Mouse (Mus musculus) CH12.LX (cell line): Measurements from ENCODE around the gene Stambpl1. TPM values are rescaled to one million over a fixed set of nuclear protein-coding genes. Genes with fewer than 3 reads are reported as not detected.

ENCODE experiments used
- DNase-seq: peaks from one replicate; pipeline ENCODE4 v3.0.0-alpha.2; 2013; ENCODE audit errors: extremely low read depth
- H3K27ac ChIP-seq: 2 replicates; pipeline ENCODE4 v1.5.1; 2012; ENCODE audit warnings: low read depth, mild to moderate bottlenecking, control low read depth, moderate library complexity; ENCODE audit not compliant: insufficient read depth
- H3K27me3 ChIP-seq: replicated peaks from 2 replicates; pipeline ENCODE3; 2012; ENCODE audit warnings: inconsistent platforms
- H3K36me3 ChIP-seq, 2 experiments: replicated peaks in 1 of 2; 2 replicates each; pipeline versions ENCODE3 to v1.6.1; 2012; ENCODE audit warnings: inconsistent platforms in 1 of 2, low read length in 1 of 2, mild to moderate bottlenecking in 1 of 2, mixed read lengths in 1 of 2, moderate library complexity in 1 of 2; ENCODE audit not compliant: control insufficient read depth in 1 of 2, insufficient read depth in 1 of 2
- H3K4me1 ChIP-seq, 2 experiments: 2 replicates each; pipeline ENCODE4 v1.6.1; 2012; ENCODE audit warnings: inconsistent platforms in 1 of 2, moderate library complexity in 1 of 2; ENCODE audit not compliant: insufficient read depth in 2 of 2, control insufficient read depth in 1 of 2
- H3K4me2 ChIP-seq: 2 replicates; pipeline ENCODE4 v1.6.1; 2012; ENCODE audit warnings: low read depth, mild to moderate bottlenecking, control low read depth; ENCODE audit not compliant: poor library complexity, insufficient read depth, severe bottlenecking
- H3K4me3 ChIP-seq, 3 experiments: fragments of 150-350 bp in 1 of 3; sonication (generic) in 1 of 3; replicated peaks in 1 of 3; 2 replicates each; pipeline versions ENCODE3 to v1.5.1; 2011 to 2012; ENCODE audit warnings: low read depth in 2 of 3, low read length in 2 of 3, mild to moderate bottlenecking in 2 of 3, moderate library complexity in 2 of 3, control low read depth in 1 of 3, improper control_type of control experiment in 1 of 3, inconsistent platforms in 1 of 3, mixed read lengths in 1 of 3; ENCODE audit not compliant: poor library complexity in 1 of 3
- H3K79me2 ChIP-seq: replicated peaks from 2 replicates; pipeline ENCODE4 v1.6.1; 2012; ENCODE audit warnings: mild to moderate bottlenecking, moderate library complexity; ENCODE audit not compliant: control insufficient read depth, poor library complexity, insufficient read depth, severe bottlenecking; ENCODE audit errors: extremely low read depth
- H3K9ac ChIP-seq: 2 replicates; pipeline ENCODE4 v1.6.1; 2012; ENCODE audit warnings: low read depth, mild to moderate bottlenecking, control low read depth, moderate library complexity; ENCODE audit not compliant: insufficient read depth
- H3K9me3 ChIP-seq: replicated peaks from 2 replicates; pipeline ENCODE3; 2012; ENCODE audit warnings: low read length, inconsistent platforms, mixed read lengths
- BHLHE40 ChIP-seq: IDR thresholded peaks from 2 replicates; pipeline ENCODE4 v1.6.1; 2011; ENCODE audit warnings: mild to moderate bottlenecking, low read depth, low read length, improper control_type of control experiment
- CHD1 ChIP-seq: IDR thresholded peaks from 2 replicates; pipeline ENCODE4 v1.6.1; 2012; ENCODE audit warnings: low read depth, low read length, improper control_type of control experiment, inconsistent platforms
- CHD2 ChIP-seq: IDR thresholded peaks from 2 replicates; pipeline ENCODE4 v1.6.1; 2011; ENCODE audit warnings: low read length, improper control_type of control experiment
- CTCF ChIP-seq, 2 experiments: IDR thresholded peaks in 1 of 2; conservative IDR thresholded peaks in 1 of 2; 2 replicates each; pipeline ENCODE4 v1.5.1; 2011 to 2012; ENCODE audit warnings: low read depth in 2 of 2, low read length in 2 of 2, improper control_type of control experiment in 1 of 2, inconsistent platforms in 1 of 2, mild to moderate bottlenecking in 1 of 2, moderate library complexity in 1 of 2
- ELF1 ChIP-seq: IDR thresholded peaks from 2 replicates; pipeline ENCODE4 v1.6.1; 2014; ENCODE audit warnings: low read depth, mild to moderate bottlenecking, inconsistent platforms, low read length, improper control_type of control experiment
- EP300 ChIP-seq: IDR thresholded peaks from 2 replicates; pipeline ENCODE4 v1.6.1; 2011; ENCODE audit warnings: low read length, improper control_type of control experiment
- HCFC1 ChIP-seq: IDR thresholded peaks from 2 replicates; pipeline ENCODE4 v1.6.1; 2012; ENCODE audit warnings: low read depth, mild to moderate bottlenecking, inconsistent platforms, low read length, improper control_type of control experiment
- JUND ChIP-seq: conservative IDR thresholded peaks from 2 replicates; pipeline ENCODE4 v1.6.1; 2011; ENCODE audit warnings: low read depth, low read length, improper control_type of control experiment
- MAX ChIP-seq: IDR thresholded peaks from 2 replicates; pipeline ENCODE4 v1.6.1; 2011; ENCODE audit warnings: low read length, improper control_type of control experiment
- MXI1 ChIP-seq: IDR thresholded peaks from 2 replicates; pipeline ENCODE4 v1.6.1; 2011; ENCODE audit warnings: mild to moderate bottlenecking, low read depth, low read length, improper control_type of control experiment
- NELFE ChIP-seq: IDR thresholded peaks from 2 replicates; pipeline ENCODE4 v1.6.1; 2011; ENCODE audit warnings: low read depth, low read length, improper control_type of control experiment
- NRF1 ChIP-seq: IDR thresholded peaks from 2 replicates; pipeline ENCODE4 v1.6.1; 2014; ENCODE audit warnings: low read depth, mild to moderate bottlenecking, inconsistent platforms, low read length, improper control_type of control experiment, moderate library complexity
- POLR2A ChIP-seq: IDR thresholded peaks from 2 replicates; pipeline ENCODE4 v1.6.1; 2011; ENCODE audit warnings: low read depth, mild to moderate bottlenecking, improper control_type of control experiment, low read length
- POLR2AphosphoS2 ChIP-seq: IDR thresholded peaks from 2 replicates; pipeline ENCODE4 v1.6.1; 2011; ENCODE audit warnings: low read depth, low read length, improper control_type of control experiment
- RCOR1 ChIP-seq: conservative IDR thresholded peaks from 2 replicates; pipeline ENCODE4 v1.6.1; 2012; ENCODE audit warnings: low read depth, mild to moderate bottlenecking, inconsistent platforms, low read length, improper control_type of control experiment
- SMC3 ChIP-seq: IDR thresholded peaks from 2 replicates; pipeline ENCODE4 v1.6.1; 2011; ENCODE audit warnings: low read depth, low read length, improper control_type of control experiment
- TBP ChIP-seq: conservative IDR thresholded peaks from 2 replicates; pipeline ENCODE4 v1.6.1; 2011; ENCODE audit warnings: low read depth, low read length, improper control_type of control experiment
- TCF12 ChIP-seq: IDR thresholded peaks from 2 replicates; pipeline ENCODE4 v1.6.1; 2014; ENCODE audit warnings: low read depth, mild to moderate bottlenecking, inconsistent platforms, low read length, improper control_type of control experiment
- UBTF ChIP-seq: IDR thresholded peaks from 2 replicates; pipeline ENCODE4 v1.6.1; 2012; ENCODE audit warnings: low read depth, mild to moderate bottlenecking, inconsistent platforms, low read length, improper control_type of control experiment, moderate library complexity
- USF2 ChIP-seq: conservative IDR thresholded peaks from 2 replicates; pipeline ENCODE4 v1.6.1; 2011; ENCODE audit warnings: low read depth, low read length, improper control_type of control experiment
- ZC3H11A ChIP-seq: IDR thresholded peaks from 2 replicates; pipeline ENCODE4 v1.6.1; 2012; ENCODE audit warnings: low read depth, mild to moderate bottlenecking, inconsistent platforms, low read length, improper control_type of control experiment
- ZNF384 ChIP-seq: IDR thresholded peaks from 2 replicates; pipeline ENCODE4 v1.6.1; 2012; ENCODE audit warnings: low read depth, low read length, improper control_type of control experiment, inconsistent platforms
- dilution Hi-C: fragments of 300-500 bp; cut with MboI; formaldehyde crosslinking; loops from 2 replicates; pipeline ENCODE4 v1.14.3; 2020; ENCODE audit warnings: low sequenced_read_pairs; ENCODE audit not compliant: extremely low pct_unique_long_range_greater_than_20kb, extremely low pct_ligation_motif_present
- in situ Hi-C: fragments of 300-500 bp; cut with MboI; formaldehyde crosslinking; loops from 3 replicates; pipeline ENCODE4 v1.14.3; 2019; ENCODE audit warnings: low sequenced_read_pairs, low pct_ligation_motif_present, low pct_unique_long_range_greater_than_20kb, mixed read lengths
- polyA plus RNA-seq: library from polyadenylated mRNA; unstranded; fragments of >175 nt; gene quantifications from 2 replicates; pipeline ENCODE4 v1.2.1, GENCODE M21; 2012; ENCODE audit warnings: low read depth; ENCODE audit not compliant: insufficient read length
- total RNA-seq, 2 experiments: library from RNA; depleted of rRNA; stranded (reverse); fragments of 300-350 nt in 1 of 2; fragments of >200 nt in 1 of 2; gene quantifications; 2 replicates each; pipeline ENCODE4 v1.2.3; 2012 to 2014

Stambpl1 gene
- total and polyA plus RNA-seq, 3 experiments, result 29.7 to 48.2 (median 40.6) TPM

- TF ChIP-seq HCFC1, result no peak
- peak; percentile 56 for TF ChIP-seq ELF1
- TF ChIP-seq CHD2, result peak; percentile 63; the same call in 1 of the 2 replicates
- TF ChIP-seq EP300, result peak; percentile 63
- no peak for TF ChIP-seq UBTF
- TF ChIP-seq NRF1, result no peak
- no peak for TF ChIP-seq RCOR1
- no peak for TF ChIP-seq POLR2AphosphoS2
- peak; percentile 25; the same call in 1 of the 2 replicates for TF ChIP-seq POLR2A
- TF ChIP-seq TBP, result no peak
- TF ChIP-seq, all 38 proteins: peak for 12
Measured at GRCm38 (mm10) chr19:34254101-34254879, 62.3 kb downstream of the Stambpl1 start (continued).

GRCm38 (mm10) chr19:34254880-34255681, 63.1 kb downstream of the Stambpl1 start, which contains the start of gene Acta2:
Gene Acta2, minus strand, starts transcription at chr19:34255590.
- no peak within 1 kb of the TSS for H3K27ac ChIP-seq
- H3K27me3 ChIP-seq, result no peaks in the 10 kb centered on the region
- H3K9me3 ChIP-seq, result no peaks in the 10 kb centered on the region
- H3K36me3 ChIP-seq, result no peaks in the 10 kb centered on the region
- no peaks in the 10 kb centered on the region for H3K79me2 ChIP-seq
- in situ Hi-C loops, result no loop called here
- peaks cover 5 to 19% of the 10 kb centered on the region in 2 experiments; a peak in 3 of 4 replicates for H3K4me1 ChIP-seq
- no peak for TF ChIP-seq JUND
- no peak for TF ChIP-seq RCOR1
- no peak for TF ChIP-seq TCF12
- TF ChIP-seq EP300, result no peak
- no peak for TF ChIP-seq MXI1
- TF ChIP-seq NELFE, result no peak
- TF ChIP-seq ZNF384, result no peak
- no peak for DNase-seq
- no peak within 1 kb of the TSS for H3K4me3 ChIP-seq
- H3K9ac ChIP-seq, result no peak within 1 kb of the TSS
- dilution Hi-C loops, result no loop called here
- H3K4me2 ChIP-seq, result peak within 1 kb of the TSS; percentile 72

GRCm38 (mm10) chr19:34256149-34256548, 64.1 kb downstream of the Stambpl1 start:
- Histone ChIP-seq H3K4me2 (no peak overlapping the region), H3K4me3 (no peak overlapping the region), H3K9ac (no peak overlapping the region), H3K9me3 (no peaks in the 10 kb centered on the region), H3K27ac (no peak overlapping the region), H3K79me2 (no peaks in the 10 kb centered on the region), H3K27me3 (no peaks in the 10 kb centered on the region), H3K36me3 (no peaks in the 10 kb centered on the region), H3K4me1 (peaks cover 5 to 19% of the 10 kb centered on the region in 2 experiments; a peak in 3 of 4 replicates)
- in situ Hi-C loops, result no loop called here
- dilution Hi-C loops, result no loop called here
- no peak for DNase-seq
- TF ChIP-seq CHD1 (no peak), SMC3 (no peak), RCOR1 (no peak), BHLHE40 (no peak), JUND (no peak), MAX (no peak), POLR2A (no peak), CTCF (conservative IDR thresholded peaks at IDR 0.05 in 1 of 2, IDR thresholded peaks at IDR 0.05 in 1 of 2; ENCODE audit: low read depth in 2 of 2, low read length in 2 of 2) (no peak), POLR2AphosphoS2 (no peak), NELFE (no peak), MXI1 (no peak), ZC3H11A (no peak), ELF1 (no peak), USF2 (no peak)
